Mouse (Mus musculus) heart, adult 11 months (tissue): ENCODE measurements around the gene Zfp143.

Source experiments
- DNase-seq: peaks from one replicate; pipeline ENCODE4 v3.0.0; 2022

Zfp143 gene

GRCm38 (mm10) chr7:110143863-110144262, 82.8 kb downstream of the Zfp143 start:
- peak; percentile 13 for DNase-seq
